14 mouse cellular contexts compared by ENCODE assay signal in genomic region chr6:135166712-135167111, GRCm38 (mm10). TPM values are rescaled to one million over a fixed set of nuclear protein-coding genes. Genes with fewer than 3 reads are reported as not detected.
DNase-seq lines count a peak whose midpoint lies in the region; ATAC-seq and TF ChIP-seq lines count a peak whose summit lies in the region.
"Had no signal": no experiment of that assay in that cellular context is flagged by ENCODE, and none has a peak within 500 bp of the region (broad histone marks: within the 10 kb centered on the region; RNA-seq: fewer than 3 reads in every experiment).

No protein-coding gene starts in this region.

- 57% methylated on average over 5 of the region's 5 CpGs for WGBS in heart, embryonic 14.5 days
- 48% methylated on average over 5 of the region's 5 CpGs for WGBS in neural tube, embryonic 13.5 days
- WGBS in liver, adult 2 months, result 37% methylated on average over 5 of the region's 5 CpGs
- WGBS in midbrain, embryonic 10.5 days, result 58% methylated on average over 5 of the region's 5 CpGs

- no peak overlapping the region for H3K4me3 ChIP-seq in heart, embryonic 14.5 days (ENCODE audit: control insufficient read depth in 1 of 2, insufficient read depth in 1 of 2, low read depth in 1 of 2, low read length in 2 of 2)
- 0 out of 2 replicates have a peak overlapping the region, but pooled peaks have one; percentile 51 for H3K4me3 ChIP-seq in neural tube, embryonic 13.5 days
- H3K4me3 ChIP-seq in liver, adult 2 months (ENCODE audit: insufficient read depth, low read depth, low read length), result peak overlapping the region; percentile 81
- no peak overlapping the region for H3K4me3 ChIP-seq in midbrain, embryonic 10.5 days

- peaks cover 0 to 12% of the 10 kb centered on the region in 2 experiments; a peak in 3 of 4 replicates for H3K4me1 ChIP-seq in heart, embryonic 14.5 days (ENCODE audit: control insufficient read depth in 2 of 2, insufficient read depth in 2 of 2, low read length in 2 of 2)
- H3K4me1 ChIP-seq in neural tube, embryonic 13.5 days (replicated peaks), result peaks cover 14% of the 10 kb centered on the region
- peaks cover 28% of the 10 kb centered on the region for H3K4me1 ChIP-seq in liver, adult 2 months (ENCODE audit: control insufficient read depth, insufficient read depth, low read length)
- H3K4me1 ChIP-seq in midbrain, embryonic 10.5 days, result peaks cover 24% of the 10 kb centered on the region

- no peak for TF ChIP-seq POLR2A in liver, adult 2 months (IDR thresholded peaks at IDR 0.05; ENCODE audit: extremely low read depth, insufficient read depth, low read length)

- H3K27ac ChIP-seq in heart, embryonic 14.5 days (replicated peaks in 1 of 2; ENCODE audit: control insufficient read depth in 1 of 2, insufficient read depth in 1 of 2, low read depth in 2 of 2, low read length in 2 of 2), result no peak overlapping the region
- no peak overlapping the region for H3K27ac ChIP-seq in neural tube, embryonic 13.5 days (replicated peaks)
- H3K27ac ChIP-seq in liver, adult 2 months (replicated peaks; ENCODE audit: insufficient read depth, low read depth, low read length), result peak overlapping the region; percentile 98
- H3K27ac ChIP-seq in midbrain, embryonic 10.5 days (replicated peaks), result no peak overlapping the region; the same call in 1 of the 2 replicates
- H3K27ac ChIP-seq: forebrain, embryonic 12.5 days had no signal

- H3K9ac ChIP-seq in heart, embryonic 14.5 days (ENCODE audit: low read length), result no peak overlapping the region
- no peak overlapping the region for H3K9ac ChIP-seq in neural tube, embryonic 13.5 days
- peak overlapping the region; percentile 80 for H3K9ac ChIP-seq in liver, adult 2 months (ENCODE audit: low read depth, low read length)
- H3K9ac ChIP-seq: forebrain, embryonic 12.5 days had no signal

- H3K27me3 ChIP-seq in heart, embryonic 14.5 days (ENCODE audit: control insufficient read depth, insufficient read depth, low read length), result no peaks in the 10 kb centered on the region
- H3K27me3 ChIP-seq in neural tube, embryonic 13.5 days, result peaks cover 9% of the 10 kb centered on the region; the same call in 1 of the 2 replicates
- H3K27me3 ChIP-seq in liver, adult 2 months (ENCODE audit: control insufficient read depth, insufficient read depth, low read length), result no peaks in the 10 kb centered on the region
- H3K27me3 ChIP-seq in midbrain, embryonic 10.5 days (ENCODE audit: low read depth, poor library complexity, severe bottlenecking), result peaks cover 21% of the 10 kb centered on the region

- no peaks in the 10 kb centered on the region for H3K36me3 ChIP-seq in heart, embryonic 14.5 days (ENCODE audit: control insufficient read depth, insufficient read depth, low read length)
- no peaks in the 10 kb centered on the region for H3K36me3 ChIP-seq in neural tube, embryonic 13.5 days
- peaks cover 6% of the 10 kb centered on the region; the same call in 1 of the 2 replicates for H3K36me3 ChIP-seq in liver, adult 2 months (ENCODE audit: control insufficient read depth, insufficient read depth, low read length)
- no peaks in the 10 kb centered on the region for H3K36me3 ChIP-seq in midbrain, embryonic 10.5 days
- H3K36me3 ChIP-seq: forebrain, embryonic 12.5 days had no signal

- no peak for DNase-seq in heart, adult 18-20 months
- no peak for DNase-seq in neural tube, embryonic 10.5 days (ENCODE audit: extremely low spot score, low spot score)
- peak; percentile 51 for DNase-seq in liver, adult 2 months (ENCODE audit: extremely low read depth, low read depth, low spot score)
- no peak for DNase-seq in thymus, postnatal 36 days
- no peak for DNase-seq in urinary bladder, postnatal 4 days (ENCODE audit: low spot score in 2 of 2)
- no peak for DNase-seq in midbrain, embryonic 10.5 days (ENCODE audit: low spot score)

- ATAC-seq in heart, embryonic 14.5 days (ENCODE audit: insufficient number of reproducible peaks, insufficient read depth, low FRiP score, low read depth), result no peak
- no peak for ATAC-seq in neural tube, embryonic 13.5 days (ENCODE audit: low read depth)
- ATAC-seq: inflammation-experienced regulatory T-cells, adult 6 months had no signal

- H3K79me2 ChIP-seq in liver, adult 2 months (ENCODE audit: control insufficient read depth, insufficient read depth, low read length), result peaks cover 10% of the 10 kb centered on the region; the same call in 1 of the 2 replicates

- TF ChIP-seq CTCF in liver, adult 2 months (IDR thresholded peaks at IDR 0.05; ENCODE audit: low read depth, low read length), result no peak

- no peaks in the 10 kb centered on the region for H3K9me3 ChIP-seq in heart, embryonic 14.5 days (ENCODE audit: control insufficient read depth, low read length)
- H3K9me3 ChIP-seq in neural tube, embryonic 13.5 days, result no peaks in the 10 kb centered on the region
- no peaks in the 10 kb centered on the region for H3K9me3 ChIP-seq in midbrain, embryonic 10.5 days (replicated peaks)
- H3K9me3 ChIP-seq: forebrain, embryonic 12.5 days had no signal

- peak overlapping the region; percentile 88 for H3K4me2 ChIP-seq in heart, embryonic 14.5 days (ENCODE audit: low read length)
- H3K4me2 ChIP-seq in neural tube, embryonic 13.5 days, result no peak overlapping the region

RNA-seq across cellular contexts. Expression of gene Fam234b, which starts 31.1 kb away (rescaled TPM):
- 7.9 and 8.9 TPM in 2 replicates for polyA plus RNA-seq in heart, embryonic 14.5 days (2014; fragmentation: Nextera tagmentation; extraction: Ambion mirVana)
- total RNA-seq in heart, adult 18-20 months (2021), result 1 to 10 TPM; 7.7 to 9.0 TPM
- polyA plus RNA-seq in neural tube, embryonic 13.5 days (2015; fragmentation: Nextera tagmentation; extraction: Ambion mirVana), result 82.9 and 92.2 TPM in 2 replicates
- 14.8 and 15.3 TPM in 2 replicates for total RNA-seq in liver, adult 2 months (2014; rRNA removed)
- 14.8 and 15.1 TPM in 2 replicates for polyA plus RNA-seq in liver, adult 2 months (2012; rRNA removed)
- 21.7 and 29.5 TPM in 2 replicates for polyA plus RNA-seq in midbrain, embryonic 10.5 days (2016; fragmentation: Nextera tagmentation; extraction: Ambion mirVana)

RNA-seq across cellular contexts. Expression of gene Hebp1, which starts 31.1 kb away (rescaled TPM):
- polyA plus RNA-seq in heart, embryonic 14.5 days (2014; fragmentation: Nextera tagmentation; extraction: Ambion mirVana), result 2.5 and 9.2 TPM in 2 replicates
- 10 to 100 TPM; 64.7 to 68.9 TPM for total RNA-seq in heart, adult 18-20 months (2021)
- 5.2 and 6.3 TPM in 2 replicates for polyA plus RNA-seq in neural tube, embryonic 13.5 days (2015; fragmentation: Nextera tagmentation; extraction: Ambion mirVana)
- total RNA-seq in liver, adult 2 months (2014; rRNA removed), result 282 and 334 TPM in 2 replicates
- polyA plus RNA-seq in liver, adult 2 months (2012; rRNA removed), result 290 and 317 TPM in 2 replicates
- 4.8 and 5.2 TPM in 2 replicates for polyA plus RNA-seq in midbrain, embryonic 10.5 days (2016; fragmentation: Nextera tagmentation; extraction: Ambion mirVana)

RNA-seq across cellular contexts. Expression of gene Gprc5d, which starts 48.6 kb away (rescaled TPM):
- polyA plus RNA-seq in heart, embryonic 14.5 days (2014; fragmentation: Nextera tagmentation; extraction: Ambion mirVana), result not detected in 2 replicates
- not detected for total RNA-seq in heart, adult 18-20 months (2021)
- not detected in 2 replicates for polyA plus RNA-seq in neural tube, embryonic 13.5 days (2015; fragmentation: Nextera tagmentation; extraction: Ambion mirVana)
- total RNA-seq in liver, adult 2 months (2014; rRNA removed), result not detected in 2 replicates
- 0.17 TPM in 1 of 2 replicates, not detected in the other for polyA plus RNA-seq in liver, adult 2 months (2012; rRNA removed)
- polyA plus RNA-seq in midbrain, embryonic 10.5 days (2016; fragmentation: Nextera tagmentation; extraction: Ambion mirVana), result not detected in 2 replicates
- total RNA-seq: adrenal gland, postnatal 4 days; common myeloid progenitor, adult 5-6 weeks; neutrophil, adult 5-6 weeks had no signal
- polyA plus RNA-seq: C2C12; forebrain, embryonic 12.5 days; inflammation-experienced regulatory T-cells, adult 6 months had no signal

Comparison
In these comparisons a context has a peak if more than half of its experiments do, and no peak if none do; other contexts are left out.
1. H3K4me3 ChIP-seq: peak in neural tube, embryonic 13.5 days (single experiment) and liver, adult 2 months (single experiment); none in heart, embryonic 14.5 days (0 of 2) and midbrain, embryonic 10.5 days (single experiment).
2. RNA of gene Hebp1, which starts 31.1 kb away (polyA plus RNA-seq): 290 to 317 TPM in liver, adult 2 months; 2.5 to 9.2 TPM in heart, embryonic 14.5 days, 5.2 to 6.3 TPM in neural tube, embryonic 13.5 days and 4.8 to 5.2 TPM in midbrain, embryonic 10.5 days; every median in the first group is over 10 times any median in the second.